Mouse (Mus musculus): ENCODE results near the gene Slc10a7. TPM values are rescaled to one million over a fixed set of nuclear protein-coding genes. Genes with fewer than 3 reads are reported as not detected.

The Slc10a7 gene
- polyA plus RNA-seq, 1 experiment from 2014 or later, result 7.4 TPM

DNA sequence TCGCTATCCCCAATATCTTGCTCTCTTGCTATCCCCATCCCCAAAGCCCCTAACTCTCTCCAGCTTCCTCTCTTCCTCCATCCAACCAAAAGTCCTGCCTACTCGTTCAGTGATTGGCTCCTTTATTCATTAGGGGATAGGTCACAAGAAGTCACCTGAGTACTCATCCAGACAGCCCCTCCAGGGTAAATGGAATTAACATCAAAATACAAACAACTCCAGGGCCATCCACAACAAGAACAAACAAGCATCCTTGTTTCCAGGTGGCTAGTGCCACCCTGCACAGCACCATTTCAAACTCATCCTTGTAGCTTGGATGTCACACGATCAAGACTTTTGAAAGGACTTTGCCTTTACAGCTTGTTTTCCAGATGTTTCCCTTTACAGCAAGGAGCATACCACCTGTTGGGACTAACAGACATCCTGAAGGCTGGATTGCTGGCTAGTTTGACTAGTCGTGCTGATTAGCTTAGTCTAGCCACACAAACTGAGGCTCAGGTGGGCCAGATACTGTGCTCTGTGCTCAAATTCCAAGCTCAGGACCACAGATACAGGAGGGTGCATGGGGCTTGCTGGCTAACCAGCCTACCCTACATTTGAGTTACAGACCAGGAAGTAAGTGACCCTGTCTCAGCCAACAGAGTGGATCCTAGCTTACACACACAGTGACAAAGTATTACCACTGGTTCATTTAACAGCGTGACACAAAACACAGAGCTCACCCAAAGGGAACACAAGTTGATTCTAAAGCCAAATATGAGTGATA is 75.0 kb downstream of the Slc10a7 start:
- Histone ChIP-seq H3K4me1 (ENCODE audit: control insufficient read depth, insufficient read depth, low read length) (peaks cover 2% of the 10 kb centered on the region; the same call in 1 of the 2 replicates), H3K4me2 (ENCODE audit: low read depth) (no peak overlapping the region), H3K9ac (ENCODE audit: low read length) (no peak overlapping the region), H3K27me3 (ENCODE audit: control insufficient read depth, insufficient read depth, low read length) (no peaks in the 10 kb centered on the region), H3K27ac (ENCODE audit: low read depth, low read length) (no peak overlapping the region), H3K36me3 (ENCODE audit: control insufficient read depth, insufficient read depth, low read length) (no peaks in the 10 kb centered on the region), H3K4me3 (ENCODE audit: low read depth, low read length) (no peak overlapping the region), H3K9me3 (ENCODE audit: control insufficient read depth, low read length) (no peaks in the 10 kb centered on the region)
- ATAC-seq (ENCODE audit: insufficient read depth, low FRiP score, low TSS enrichment) (no peak), DNase-seq (ENCODE audit: low spot score) (no peak)
- 68% methylated on average over 5 of the region's 5 CpGs for WGBS

- no peak overlapping the region for H3K9ac ChIP-seq (ENCODE audit: low read length)
- DNase-seq (ENCODE audit: low spot score) (no peak), ATAC-seq (ENCODE audit: insufficient read depth, low FRiP score, low TSS enrichment) (no peak)
- WGBS, result 51% methylated on average over 3 of the region's 3 CpGs
- no peaks in the 10 kb centered on the region for H3K36me3 ChIP-seq (ENCODE audit: control insufficient read depth, insufficient read depth, low read length)
- H3K4me2 ChIP-seq (ENCODE audit: low read depth), result no peak overlapping the region
- H3K27me3 ChIP-seq (ENCODE audit: control insufficient read depth, insufficient read depth, low read length), result no peaks in the 10 kb centered on the region
- no peaks in the 10 kb centered on the region for H3K9me3 ChIP-seq (ENCODE audit: control insufficient read depth, low read length)
- peaks cover 2% of the 10 kb centered on the region; the same call in 1 of the 2 replicates for H3K4me1 ChIP-seq (ENCODE audit: control insufficient read depth, insufficient read depth, low read length)
- H3K27ac ChIP-seq (ENCODE audit: low read depth, low read length), result no peak overlapping the region
- no peak overlapping the region for H3K4me3 ChIP-seq (ENCODE audit: low read depth, low read length)
These were observed 75.7 kb downstream of the Slc10a7 start for GRCm38 (mm10) chr8:78584863-78585262.

DNA sequence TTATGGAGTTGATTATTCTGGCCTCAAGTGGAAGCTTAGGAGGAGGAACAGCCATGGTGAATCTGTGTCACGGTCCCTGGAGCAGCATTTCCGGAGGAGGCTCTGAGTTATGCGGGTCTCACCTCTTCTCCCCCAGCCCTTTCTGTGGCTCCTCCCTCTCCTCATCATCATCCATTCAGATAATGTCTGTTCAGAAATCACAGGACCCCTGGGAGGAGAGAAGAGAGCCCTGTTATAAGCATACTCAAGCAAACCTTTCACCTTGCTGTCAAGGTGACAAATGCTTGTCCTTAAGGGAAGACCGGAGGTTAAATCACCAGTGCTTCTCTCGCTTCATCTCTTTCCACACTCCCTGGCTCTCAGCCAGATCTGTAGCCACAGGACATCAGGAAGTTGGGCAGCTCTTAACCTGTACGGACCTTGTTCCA is 86.3 kb downstream of the Slc10a7 start:
- Histone ChIP-seq H3K36me3 (ENCODE audit: control insufficient read depth, insufficient read depth, low read length) (no peaks in the 10 kb centered on the region), H3K27ac (ENCODE audit: low read depth, low read length) (no peak overlapping the region), H3K4me2 (ENCODE audit: low read depth) (no peak overlapping the region), H3K9ac (ENCODE audit: low read length) (no peak overlapping the region), H3K4me3 (ENCODE audit: low read depth, low read length) (no peak overlapping the region), H3K27me3 (ENCODE audit: control insufficient read depth, insufficient read depth, low read length) (no peaks in the 10 kb centered on the region), H3K9me3 (ENCODE audit: control insufficient read depth, low read length) (no peaks in the 10 kb centered on the region), H3K4me1 (ENCODE audit: control insufficient read depth, insufficient read depth, low read length) (no peaks in the 10 kb centered on the region)
- DNase-seq (ENCODE audit: low spot score) (peak; percentile 42), ATAC-seq (ENCODE audit: insufficient read depth, low FRiP score, low TSS enrichment) (peak; percentile 83)
- 25% methylated on average over 6 of the region's 6 CpGs for WGBS

- no peaks in the 10 kb centered on the region for H3K36me3 ChIP-seq (ENCODE audit: control insufficient read depth, insufficient read depth, low read length)
- H3K9ac ChIP-seq (ENCODE audit: low read length), result no peak overlapping the region
- no peaks in the 10 kb centered on the region for H3K9me3 ChIP-seq (ENCODE audit: control insufficient read depth, low read length)
- H3K4me1 ChIP-seq (ENCODE audit: control insufficient read depth, insufficient read depth, low read length), result no peaks in the 10 kb centered on the region
- no peak overlapping the region for H3K27ac ChIP-seq (ENCODE audit: low read depth, low read length)
- DNase-seq (ENCODE audit: low spot score) (peak; percentile 31), ATAC-seq (ENCODE audit: insufficient read depth, low FRiP score, low TSS enrichment) (0 out of 2 replicates have a peak, but pooled peaks have one; percentile 17)
- no peak overlapping the region for H3K4me3 ChIP-seq (ENCODE audit: low read depth, low read length)
- H3K27me3 ChIP-seq (ENCODE audit: control insufficient read depth, insufficient read depth, low read length), result no peaks in the 10 kb centered on the region
- no peak overlapping the region for H3K4me2 ChIP-seq (ENCODE audit: low read depth)
- WGBS, result 42% methylated on average over 3 of the region's 3 CpGs
These were observed 89.1 kb downstream of the Slc10a7 start for GRCm38 (mm10) chr8:78598237-78598636.

DNA sequence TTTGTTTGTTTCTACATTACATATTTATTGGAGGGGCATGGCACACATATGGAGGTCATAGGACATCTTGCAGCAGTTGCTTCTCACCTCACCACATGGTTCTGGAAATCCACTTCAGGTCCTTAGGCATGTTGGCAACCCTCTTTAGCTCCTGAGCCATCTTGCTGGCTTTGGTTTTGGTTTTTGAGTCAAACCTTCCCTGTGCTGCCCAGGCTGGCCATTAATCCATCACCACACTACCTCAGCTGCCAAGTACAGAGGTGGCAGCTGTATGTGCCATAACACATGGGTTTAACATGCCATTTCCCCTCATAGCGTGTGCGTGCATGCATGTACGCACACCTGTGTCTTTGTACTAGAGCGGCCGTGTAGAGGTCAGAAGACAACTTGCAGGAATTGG is 93.9 kb downstream of the Slc10a7 start:
- H3K4me3 ChIP-seq (ENCODE audit: low read depth, low read length), result no peak overlapping the region

DNA sequence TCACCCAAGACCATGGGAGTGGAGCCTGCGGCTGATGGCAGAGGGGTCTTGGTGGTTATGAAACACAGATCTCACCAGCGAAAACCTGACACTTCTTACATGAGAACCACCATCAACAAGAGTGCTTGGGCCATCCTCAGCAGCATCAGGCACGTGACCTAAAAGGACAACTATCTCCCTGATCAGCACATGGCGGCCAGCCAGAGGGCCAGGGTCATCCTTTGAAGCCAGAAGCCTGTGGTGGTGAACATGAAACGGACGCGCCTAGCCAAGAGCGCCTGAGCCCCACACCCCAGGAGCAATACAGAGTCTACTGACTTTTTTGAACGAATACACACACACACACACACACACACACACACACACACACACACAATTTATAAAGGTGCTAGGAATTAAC is 95.3 kb downstream of the Slc10a7 start:
- H3K27ac ChIP-seq (ENCODE audit: low read depth, low read length), result no peak overlapping the region
- H3K36me3 ChIP-seq (ENCODE audit: control insufficient read depth, insufficient read depth, low read length), result no peaks in the 10 kb centered on the region
- no peaks in the 10 kb centered on the region for H3K27me3 ChIP-seq (ENCODE audit: control insufficient read depth, insufficient read depth, low read length)
- H3K9me3 ChIP-seq (ENCODE audit: control insufficient read depth, low read length), result no peaks in the 10 kb centered on the region; the same call in 1 of the 2 replicates
- ATAC-seq (ENCODE audit: insufficient read depth, low FRiP score, low TSS enrichment) (no peak), DNase-seq (ENCODE audit: low spot score) (no peak)
- H3K4me2 ChIP-seq (ENCODE audit: low read depth), result no peak overlapping the region
- H3K4me3 ChIP-seq (ENCODE audit: low read depth, low read length), result no peak overlapping the region
- H3K4me1 ChIP-seq (ENCODE audit: control insufficient read depth, insufficient read depth, low read length), result no peaks in the 10 kb centered on the region
- WGBS, result 90% methylated on average over 9 of the region's 9 CpGs
- H3K9ac ChIP-seq (ENCODE audit: low read length), result no peak overlapping the region

More for the DNA sequence above, 93.9 kb downstream of the Slc10a7 start:
- no peaks in the 10 kb centered on the region; the same call in 1 of the 2 replicates for H3K9me3 ChIP-seq (ENCODE audit: control insufficient read depth, low read length)
- H3K4me1 ChIP-seq (ENCODE audit: control insufficient read depth, insufficient read depth, low read length), result no peaks in the 10 kb centered on the region
- ATAC-seq (ENCODE audit: insufficient read depth, low FRiP score, low TSS enrichment) (no peak), DNase-seq (ENCODE audit: low spot score) (no peak)
- WGBS, result 96% methylated on average over 5 of the region's 5 CpGs
- H3K4me2 ChIP-seq (ENCODE audit: low read depth), result no peak overlapping the region
- H3K9ac ChIP-seq (ENCODE audit: low read length), result no peak overlapping the region
- no peaks in the 10 kb centered on the region for H3K27me3 ChIP-seq (ENCODE audit: control insufficient read depth, insufficient read depth, low read length)
- no peak overlapping the region for H3K27ac ChIP-seq (ENCODE audit: low read depth, low read length)
- H3K36me3 ChIP-seq (ENCODE audit: control insufficient read depth, insufficient read depth, low read length), result no peaks in the 10 kb centered on the region

DNA sequence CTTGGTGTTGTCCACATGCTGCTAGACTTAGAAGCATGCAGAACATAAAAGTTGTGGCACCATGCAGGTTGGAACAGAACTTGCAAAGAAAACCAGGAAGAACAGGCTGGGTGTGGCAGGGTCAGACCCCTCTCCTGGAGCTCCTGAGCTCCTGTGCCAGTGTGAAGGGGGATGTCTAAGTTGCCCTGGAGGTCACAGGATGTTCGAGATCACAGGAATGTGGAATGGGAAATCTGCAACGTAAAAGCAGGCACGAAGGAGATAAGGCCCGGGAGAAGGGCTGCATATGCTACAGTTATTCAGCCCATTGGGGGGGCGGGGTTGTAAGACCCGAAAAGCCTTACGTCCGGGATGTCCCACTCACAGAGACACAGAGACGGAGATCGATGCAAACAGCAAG is 100.2 kb downstream of the Slc10a7 start:
- Histone ChIP-seq H3K27ac (ENCODE audit: low read depth, low read length) (no peak overlapping the region), H3K4me2 (ENCODE audit: low read depth) (no peak overlapping the region), H3K4me3 (ENCODE audit: low read depth, low read length) (no peak overlapping the region), H3K27me3 (ENCODE audit: control insufficient read depth, insufficient read depth, low read length) (no peaks in the 10 kb centered on the region), H3K4me1 (ENCODE audit: control insufficient read depth, insufficient read depth, low read length) (no peaks in the 10 kb centered on the region), H3K9me3 (ENCODE audit: control insufficient read depth, low read length) (no peaks in the 10 kb centered on the region; the same call in 1 of the 2 replicates), H3K36me3 (ENCODE audit: control insufficient read depth, insufficient read depth, low read length) (no peaks in the 10 kb centered on the region), H3K9ac (ENCODE audit: low read length) (no peak overlapping the region)
- ATAC-seq (ENCODE audit: insufficient read depth, low FRiP score, low TSS enrichment), result no peak
- no peak for DNase-seq (ENCODE audit: low spot score)
- 88% methylated on average over 10 of the region's 10 CpGs for WGBS

DNA sequence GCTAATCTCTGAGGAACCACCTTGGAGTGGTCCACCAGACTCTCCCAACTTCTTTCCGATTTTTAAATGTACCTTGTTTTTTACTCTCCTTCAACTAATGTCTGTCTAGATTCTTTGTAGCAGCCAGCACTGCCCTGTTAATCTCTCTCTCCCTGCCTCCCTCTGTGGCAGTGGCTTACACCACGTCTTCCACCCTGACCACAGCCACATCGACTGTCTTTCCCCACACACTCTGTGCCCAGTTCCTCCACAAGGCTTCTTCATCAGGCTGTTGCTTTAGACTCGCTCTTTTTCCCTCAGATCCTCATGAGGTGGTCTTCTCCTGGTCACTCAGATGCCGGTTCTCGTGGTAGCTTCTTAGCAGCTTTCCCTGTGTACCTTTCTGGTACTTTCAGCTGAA is 101.9 kb downstream of the Slc10a7 start:
- ATAC-seq (ENCODE audit: insufficient read depth, low FRiP score, low TSS enrichment) (no peak), DNase-seq (ENCODE audit: low spot score) (no peak)
- Histone ChIP-seq H3K4me3 (ENCODE audit: low read depth, low read length) (no peak overlapping the region), H3K4me2 (ENCODE audit: low read depth) (no peak overlapping the region), H3K9me3 (ENCODE audit: control insufficient read depth, low read length) (no peaks in the 10 kb centered on the region; the same call in 1 of the 2 replicates), H3K27me3 (ENCODE audit: control insufficient read depth, insufficient read depth, low read length) (no peaks in the 10 kb centered on the region), H3K27ac (ENCODE audit: low read depth, low read length) (no peak overlapping the region), H3K9ac (ENCODE audit: low read length) (no peak overlapping the region), H3K36me3 (ENCODE audit: control insufficient read depth, insufficient read depth, low read length) (no peaks in the 10 kb centered on the region), H3K4me1 (ENCODE audit: control insufficient read depth, insufficient read depth, low read length) (no peaks in the 10 kb centered on the region)
- WGBS, result 84% methylated on average over 6 of the region's 6 CpGs

DNA sequence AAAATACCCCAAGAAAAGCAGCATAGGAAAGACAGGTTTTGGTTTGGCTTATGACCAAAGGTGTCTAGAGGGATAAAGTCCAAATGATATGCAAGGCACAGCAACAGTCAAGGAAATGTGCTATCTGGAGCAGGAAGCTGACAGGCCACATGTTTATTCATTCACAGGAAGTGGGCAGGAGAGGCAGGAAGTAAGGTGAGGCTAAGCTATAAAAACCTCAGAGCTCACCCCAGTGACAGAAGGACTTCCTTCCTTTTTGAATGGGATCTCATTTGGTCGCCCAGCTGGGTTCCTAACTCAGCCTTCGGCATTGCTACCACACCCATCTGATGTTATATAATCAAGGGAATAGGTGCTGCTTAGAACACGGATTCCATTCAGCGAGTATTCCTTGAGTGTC is 113.2 kb downstream of the Slc10a7 start:
- Histone ChIP-seq H3K27ac (ENCODE audit: low read depth, low read length) (no peak overlapping the region), H3K27me3 (ENCODE audit: control insufficient read depth, insufficient read depth, low read length) (no peaks in the 10 kb centered on the region), H3K9ac (ENCODE audit: low read length) (no peak overlapping the region), H3K36me3 (ENCODE audit: control insufficient read depth, insufficient read depth, low read length) (no peaks in the 10 kb centered on the region), H3K4me3 (ENCODE audit: low read depth, low read length) (no peak overlapping the region), H3K4me2 (ENCODE audit: low read depth) (no peak overlapping the region), H3K9me3 (ENCODE audit: control insufficient read depth, low read length) (no peaks in the 10 kb centered on the region), H3K4me1 (ENCODE audit: control insufficient read depth, insufficient read depth, low read length) (peaks cover 8% of the 10 kb centered on the region; the same call in 1 of the 2 replicates)
- no peak for ATAC-seq (ENCODE audit: insufficient read depth, low FRiP score, low TSS enrichment)
- WGBS, result 76% methylated on average over 4 of the region's 4 CpGs
- DNase-seq (ENCODE audit: low spot score), result no peak

Measured in neural tube, embryonic 11.5 days (tissue).